Mouse (Mus musculus): ENCODE measurements around the gene Irf4.

The Irf4 gene

DNA sequence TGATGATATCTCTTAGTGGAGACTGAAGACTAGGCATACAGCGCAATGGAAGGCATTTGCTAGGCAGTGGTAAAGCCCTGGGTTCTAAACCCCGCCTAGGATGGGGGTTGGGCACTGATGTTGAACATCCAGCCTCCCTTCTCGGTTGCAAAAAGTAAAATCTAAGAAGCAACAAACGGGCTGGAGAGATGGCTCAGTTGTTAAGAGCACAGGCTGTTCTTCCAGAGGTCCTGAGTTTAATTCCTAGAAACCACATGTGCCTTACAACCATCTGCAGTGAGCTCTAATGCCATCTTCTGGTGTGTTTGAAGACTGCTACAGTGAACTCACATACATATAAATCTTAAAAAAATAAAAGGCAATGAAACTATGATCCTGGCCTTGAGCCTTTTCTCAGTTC lies 13.2 kb downstream of the Irf4 start:
- DNase-seq (ENCODE audit: low spot score) = no peak

- peak; percentile 15 for DNase-seq (ENCODE audit: low spot score)
Observed at GRCm38 (mm10) chr13:30764014-30764740, 15.2 kb downstream of the Irf4 start.

DNA sequence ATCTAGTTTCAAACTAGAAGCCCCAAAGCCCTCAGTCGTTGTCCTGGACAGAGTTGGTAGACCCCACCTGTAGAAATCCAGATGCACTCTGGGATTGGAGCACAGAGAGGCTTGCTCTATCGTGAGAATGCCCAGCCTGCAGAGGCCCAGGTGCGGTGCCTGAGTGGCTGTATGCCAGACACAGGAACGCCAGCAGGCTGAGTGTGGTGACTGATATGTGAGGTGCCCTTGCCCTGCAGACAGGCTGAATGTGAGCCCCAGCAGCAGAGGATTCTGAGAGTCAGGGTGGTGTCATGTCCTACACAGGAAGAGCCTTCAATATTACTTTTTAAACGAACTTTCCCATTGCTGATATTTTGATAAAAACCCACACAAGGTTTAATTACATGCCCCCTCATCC lies 16.9 kb downstream of the Irf4 start:
- no peak for DNase-seq (ENCODE audit: low spot score)

DNA sequence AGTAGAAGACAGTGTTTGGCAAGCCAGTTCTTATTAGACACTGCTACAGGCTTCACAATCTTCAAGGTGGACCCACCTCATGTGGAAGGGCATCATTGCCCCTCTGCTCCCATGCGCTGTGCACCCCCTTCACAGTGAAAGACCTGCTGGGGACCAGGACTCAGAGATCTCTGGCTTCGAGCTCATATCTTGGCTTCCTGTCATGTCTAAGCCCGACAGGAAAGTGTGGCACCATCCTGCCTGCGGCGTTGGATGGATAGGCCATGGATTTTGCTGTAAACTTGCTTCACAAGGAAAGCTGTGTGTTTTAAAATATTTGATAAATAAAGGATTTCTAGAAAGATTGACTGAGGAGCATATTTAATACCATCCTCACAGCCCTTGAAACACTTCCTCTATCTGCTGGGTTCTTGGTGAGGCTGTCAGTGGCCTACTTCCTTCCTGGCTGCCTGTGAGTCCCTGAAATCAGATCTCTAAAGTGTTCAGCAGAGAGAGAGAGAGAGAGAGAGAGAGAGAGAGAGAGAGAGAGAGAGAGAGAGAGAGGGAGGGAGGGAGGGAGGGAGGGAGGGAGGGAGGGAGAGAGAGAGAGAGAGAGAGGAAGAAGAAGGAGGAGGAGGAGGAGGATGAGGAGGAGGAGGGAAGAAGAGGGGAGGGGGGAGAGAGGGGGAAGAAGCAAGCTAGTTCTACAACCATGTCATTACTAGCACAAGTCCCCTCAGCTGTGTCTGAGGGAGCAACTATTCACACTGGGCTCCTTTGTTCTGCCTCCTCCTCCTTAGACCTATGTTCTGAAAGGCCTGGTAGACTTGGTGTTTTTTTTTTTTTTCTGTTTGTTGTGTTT lies 17.8 kb downstream of the Irf4 start:
- DNase-seq (ENCODE audit: low spot score) = no peak

DNA sequence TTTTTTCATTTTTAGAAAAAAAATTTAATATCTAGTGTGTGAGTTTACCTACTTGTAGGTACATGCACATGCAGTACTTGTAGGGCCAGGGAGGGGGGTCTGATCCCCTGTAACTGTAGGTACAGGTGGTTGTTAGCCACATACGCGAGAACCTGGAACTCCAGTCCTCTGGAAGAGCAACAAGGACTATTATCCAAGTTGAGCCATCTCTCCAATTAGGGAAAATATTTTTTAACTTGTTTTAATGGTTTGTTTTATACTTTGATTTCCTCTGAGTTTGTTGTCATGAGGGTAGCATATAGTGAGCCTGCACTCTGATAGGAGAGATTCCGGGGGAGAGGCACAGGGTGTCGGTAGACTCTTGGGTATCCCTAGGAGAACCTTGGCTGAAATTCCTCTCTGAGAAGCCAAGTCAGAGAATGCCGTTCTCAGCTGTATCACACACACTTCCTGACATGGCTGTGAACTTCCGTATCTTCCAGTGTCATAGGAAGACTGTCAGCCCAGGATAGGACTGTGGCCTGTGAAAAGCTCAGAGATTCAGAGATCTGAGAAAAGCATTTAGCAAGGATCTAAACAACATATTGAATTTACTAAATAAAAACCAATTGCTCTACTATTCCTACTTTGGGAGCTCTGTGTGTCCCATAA lies 18.6 kb downstream of the Irf4 start:
- no peak for DNase-seq (ENCODE audit: low spot score)

GRCm38 (mm10) chr13:30776021-30776420 lies 27.0 kb downstream of the Irf4 start:
- no peak for DNase-seq (ENCODE audit: low spot score)

- no peak for DNase-seq (ENCODE audit: low spot score)
Observed at GRCm38 (mm10) chr13:30777678-30778179, 28.7 kb downstream of the Irf4 start.

GRCm38 (mm10) chr13:30781905-30782304 lies 32.9 kb downstream of the Irf4 start:
- no peak for DNase-seq (ENCODE audit: low spot score)

GRCm38 (mm10) chr13:30782419-30782818 lies 33.4 kb downstream of the Irf4 start:
- DNase-seq (ENCODE audit: low spot score) = no peak

DNA sequence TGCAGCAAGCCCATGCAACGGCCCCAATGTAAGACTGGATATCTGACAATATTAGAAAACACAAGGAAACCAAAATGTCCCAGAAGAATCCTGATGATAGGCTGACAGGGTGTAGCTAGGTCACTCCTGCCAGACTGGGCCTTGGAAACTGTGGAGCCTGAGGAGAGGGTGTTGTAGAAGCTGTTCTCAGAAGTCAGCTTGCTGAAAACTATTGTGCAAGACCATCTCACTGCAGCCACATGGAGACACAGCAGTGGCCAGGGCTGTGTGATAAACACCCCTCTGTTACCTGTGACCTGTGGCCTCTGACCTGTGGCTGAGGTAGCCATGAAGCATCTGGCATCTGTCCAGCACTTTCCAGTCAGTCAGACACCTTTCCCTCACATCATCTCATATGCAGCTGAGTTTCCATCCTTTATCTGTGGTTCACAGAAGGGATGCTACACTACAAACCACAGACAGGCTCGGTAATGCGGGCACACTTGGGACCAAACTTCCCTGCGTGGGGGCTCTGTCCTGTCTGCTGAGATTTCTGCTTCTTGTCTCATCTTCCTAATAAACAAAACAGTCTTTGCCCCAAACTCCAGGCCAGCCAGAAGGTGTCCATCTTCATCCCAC lies 36.5 kb downstream of the Irf4 start:
- no peak for DNase-seq (ENCODE audit: low spot score)

DNA sequence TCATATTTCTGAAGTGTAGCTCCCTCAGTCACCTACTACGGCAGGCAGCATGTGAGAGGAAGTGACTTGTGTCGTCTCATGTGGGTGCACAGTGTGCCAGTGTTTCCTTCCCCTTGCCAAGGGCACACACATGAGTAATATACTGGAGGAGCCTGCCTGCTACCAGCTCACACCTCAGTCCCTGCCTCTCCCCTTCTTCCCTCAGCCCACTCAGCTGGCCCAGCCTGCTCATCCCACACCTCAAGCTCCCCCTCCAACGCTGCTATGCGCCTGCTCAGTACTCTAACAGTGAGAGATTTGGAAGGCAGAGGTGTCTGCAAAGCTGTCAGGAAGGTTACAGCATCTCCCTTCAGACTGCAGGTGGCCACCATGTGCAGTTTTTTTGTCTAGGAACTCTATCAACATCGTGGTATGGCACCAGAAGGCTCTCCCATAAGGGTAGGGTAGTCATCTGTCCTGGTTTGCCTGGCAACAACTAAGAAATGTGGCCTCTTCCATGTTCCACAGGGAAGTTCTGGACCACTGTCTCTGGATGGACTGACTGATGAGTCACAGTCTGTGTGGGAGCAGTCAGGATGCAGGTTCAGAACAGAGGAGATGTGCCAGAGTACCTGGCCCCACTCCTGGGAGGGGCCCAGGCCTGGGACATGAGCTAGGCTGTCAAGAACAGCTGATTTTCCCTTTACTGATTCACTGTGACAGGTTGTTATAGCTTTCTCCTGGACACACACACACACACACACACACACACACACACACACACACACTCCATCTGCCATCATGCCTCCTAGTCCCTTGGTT lies 37.4 kb downstream of the Irf4 start:
- DNase-seq (ENCODE audit: low spot score) = no peak

GRCm38 (mm10) chr13:30787036-30787320 lies 38.0 kb downstream of the Irf4 start:
- no peak for DNase-seq (ENCODE audit: low spot score)

DNA sequence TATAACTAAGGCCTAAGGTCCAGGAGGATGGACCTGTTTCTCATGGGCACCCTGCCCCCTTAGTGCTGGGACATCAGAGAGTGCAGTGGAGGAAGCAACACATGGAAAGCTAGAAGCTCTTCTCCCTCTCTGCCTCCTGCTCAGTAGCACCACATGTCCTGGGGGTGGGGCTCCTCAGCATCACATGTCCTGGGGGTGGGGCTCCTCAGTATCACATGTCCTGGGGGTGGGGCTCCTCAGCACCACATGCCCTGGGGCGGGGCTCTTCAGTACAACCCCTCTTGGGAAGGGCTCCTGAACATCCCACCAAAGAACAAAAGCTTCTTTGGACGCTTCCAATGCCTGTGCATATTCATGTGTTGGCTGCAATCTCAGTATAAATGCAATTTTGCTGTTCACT lies 38.5 kb downstream of the Irf4 start:
- no peak for DNase-seq (ENCODE audit: low spot score)

DNA sequence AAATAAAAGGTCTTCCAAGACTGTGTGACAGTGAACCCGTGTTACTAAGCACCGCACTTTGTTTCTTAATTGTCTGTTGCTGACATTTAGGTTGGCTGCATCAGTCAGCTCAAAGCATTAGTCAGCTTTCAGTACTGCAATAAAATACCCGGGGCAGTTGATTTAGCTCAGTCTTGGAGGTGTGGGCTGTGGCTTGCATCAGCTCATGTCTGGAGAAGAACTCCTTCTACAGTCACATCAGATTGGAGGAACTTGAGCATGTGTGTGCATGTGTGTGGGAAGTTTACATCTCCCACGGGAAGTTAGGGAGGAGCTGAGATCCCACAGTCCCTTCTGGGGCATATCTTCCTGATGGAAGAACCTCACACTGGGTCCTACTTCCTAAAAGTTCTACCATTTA lies 38.9 kb downstream of the Irf4 start:
- no peak for DNase-seq (ENCODE audit: low spot score)

DNA sequence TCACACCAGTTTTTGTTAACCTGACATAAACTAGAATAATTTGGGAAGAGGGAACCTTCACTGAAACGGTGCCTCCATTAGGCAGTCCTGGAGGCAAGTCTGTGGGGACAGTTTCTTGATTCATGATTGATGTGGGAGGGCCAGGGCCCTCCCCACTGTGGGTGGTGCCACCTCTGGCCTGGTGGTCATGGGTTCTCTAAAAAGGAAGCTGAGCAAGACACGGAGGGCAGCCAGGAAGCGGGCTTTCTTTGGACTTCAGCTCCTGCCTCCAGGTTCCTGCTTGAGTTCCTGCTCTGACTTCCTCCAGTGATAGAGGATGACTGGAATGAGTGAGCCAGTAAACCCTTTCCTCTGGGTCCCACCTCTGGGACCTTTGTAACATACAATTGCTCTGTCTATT lies 39.4 kb downstream of the Irf4 start:
- no peak for DNase-seq (ENCODE audit: low spot score)

GRCm38 (mm10) chr13:30790016-30790415 lies 41.0 kb downstream of the Irf4 start:
- DNase-seq (ENCODE audit: low spot score) = no peak

GRCm38 (mm10) chr13:30792308-30792707 lies 43.3 kb downstream of the Irf4 start:
- DNase-seq (ENCODE audit: low spot score) = no peak

DNA sequence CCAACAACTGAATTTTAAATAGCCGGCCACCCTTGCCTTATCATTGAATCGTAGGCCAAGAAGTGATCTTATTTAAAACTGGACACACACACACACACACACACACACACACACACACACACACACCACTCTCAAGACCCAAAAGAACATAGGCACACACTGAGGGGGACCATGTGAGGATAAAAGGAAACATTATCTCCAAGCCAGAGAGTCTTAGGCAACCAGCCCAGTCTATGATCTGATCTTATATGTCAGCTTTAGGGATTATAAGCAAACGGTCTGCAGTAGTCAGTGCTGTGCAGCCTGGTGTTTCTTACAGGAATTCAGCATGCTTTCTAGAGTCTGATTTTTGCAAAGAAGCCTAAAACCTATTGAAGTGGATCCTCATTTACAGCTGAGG lies 43.7 kb downstream of the Irf4 start:
- DNase-seq (ENCODE audit: low spot score) = no peak

DNA sequence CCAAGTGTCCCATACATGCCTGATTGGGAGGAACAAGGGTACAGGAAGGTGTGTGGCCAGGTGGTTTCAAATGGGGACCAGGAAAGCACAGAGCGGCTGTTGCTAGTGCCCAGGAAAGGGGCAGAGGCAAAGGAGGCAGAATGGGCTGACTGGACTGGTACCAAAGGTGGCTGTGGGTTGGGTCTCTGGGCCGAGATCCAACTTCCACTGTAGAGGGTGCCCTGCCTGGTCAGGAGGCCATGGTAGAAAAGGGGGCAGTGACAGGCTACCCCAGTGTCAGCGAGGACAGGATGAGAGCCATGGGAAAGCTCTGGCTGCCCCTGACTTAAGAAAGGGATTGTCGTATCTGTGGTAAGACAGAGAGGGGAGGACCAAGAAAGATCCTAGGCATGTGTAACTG lies 44.2 kb downstream of the Irf4 start:
- no peak for DNase-seq (ENCODE audit: low spot score)

GRCm38 (mm10) chr13:30793616-30794015 lies 44.6 kb downstream of the Irf4 start:
- DNase-seq (ENCODE audit: low spot score) = no peak

DNA sequence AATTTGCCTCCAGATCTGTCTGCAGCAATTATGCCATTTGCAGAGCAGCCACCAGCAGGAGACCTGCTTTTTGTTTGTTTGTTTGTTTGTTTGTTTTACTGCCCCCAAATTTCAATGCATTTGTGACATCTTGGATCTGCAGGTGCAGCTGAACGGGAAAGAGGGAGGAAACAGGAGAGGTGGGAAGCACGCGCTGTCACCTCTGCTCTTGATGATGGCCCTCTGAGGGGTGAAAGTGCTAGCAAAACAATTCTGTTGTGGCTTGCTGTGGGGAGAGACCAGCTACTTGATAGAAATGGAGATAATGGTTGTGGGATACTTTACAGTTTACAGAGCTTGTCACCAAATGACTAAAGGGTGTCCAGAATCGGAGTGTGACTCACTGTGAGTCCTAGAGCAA lies 46.9 kb downstream of the Irf4 start:
- DNase-seq (ENCODE audit: low spot score) = no peak

DNA sequence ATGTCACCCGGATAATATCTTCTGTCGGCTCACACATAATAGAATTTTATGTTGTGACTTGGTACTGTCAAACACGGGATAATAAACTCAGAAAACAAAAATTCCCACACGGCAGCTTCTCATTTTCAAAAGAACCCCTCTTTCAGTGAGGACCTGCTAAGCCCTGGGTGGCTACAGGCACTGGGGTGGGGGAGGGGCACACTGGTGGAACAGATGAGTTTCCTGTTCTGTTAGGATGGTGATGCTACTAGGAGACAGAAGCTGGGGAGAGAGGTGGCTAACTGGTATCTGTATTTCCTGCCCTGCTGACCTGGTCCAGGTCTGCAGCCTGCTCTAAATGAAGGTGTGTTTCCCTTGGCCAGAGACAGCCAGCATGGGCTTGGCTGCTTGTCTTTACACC lies 52.9 kb downstream of the Irf4 start:
- DNase-seq (ENCODE audit: low spot score) = no peak

Measured in urinary bladder, postnatal 14 days (tissue).